Mouse (Mus musculus) ovary, postnatal 14 days (tissue): ENCODE results near the gene Camk2n1.
A peak's percentile ranks its signal among the peaks of the same experiment; 100 is the strongest.

ENCODE experiments used
- DNase-seq: peaks from one replicate; pipeline ENCODE4 v3.0.0; 2022; ENCODE audit warnings: low spot score

Gene Camk2n1

GRCm38 (mm10) chr4:138447827-138448602 lies 6.1 kb upstream of the Camk2n1 start:
- no peak for DNase-seq

GRCm38 (mm10) chr4:138448872-138449615 lies 5.1 kb upstream of the Camk2n1 start:
- DNase-seq: no peak

- DNase-seq: no peak
Measured at GRCm38 (mm10) chr4:138449636-138450314, 4.3 kb upstream of the Camk2n1 start.

GRCm38 (mm10) chr4:138452306-138453096 lies 1.6 kb upstream of the Camk2n1 start:
- no peak for DNase-seq

GRCm38 (mm10) chr4:138453097-138453752 lies 889 bp upstream of the Camk2n1 start:
- DNase-seq: no peak

GRCm38 (mm10) chr4:138454571-138455140 lies 542 bp downstream of the Camk2n1 start:
- DNase-seq: no peak

GRCm38 (mm10) chr4:138455141-138455955 lies 1.2 kb downstream of the Camk2n1 start:
- DNase-seq: no peak

- DNase-seq: no peak
Measured at GRCm38 (mm10) chr4:138455956-138456341, 1.8 kb downstream of the Camk2n1 start.

GRCm38 (mm10) chr4:138456536-138456935 lies 2.4 kb downstream of the Camk2n1 start:
- no peak for DNase-seq

- no peak for DNase-seq
Measured at GRCm38 (mm10) chr4:138457091-138457490, 3.0 kb downstream of the Camk2n1 start.

- DNase-seq: no peak
Measured at GRCm38 (mm10) chr4:138458171-138458570, 4.1 kb downstream of the Camk2n1 start.

- DNase-seq: no peak
Measured at GRCm38 (mm10) chr4:138458735-138459440, 4.8 kb downstream of the Camk2n1 start.

GRCm38 (mm10) chr4:138459775-138460174 lies 5.7 kb downstream of the Camk2n1 start:
- DNase-seq: no peak

GRCm38 (mm10) chr4:138460910-138461309 lies 6.8 kb downstream of the Camk2n1 start:
- no peak for DNase-seq

GRCm38 (mm10) chr4:138461471-138461870 lies 7.4 kb downstream of the Camk2n1 start:
- no peak for DNase-seq

GRCm38 (mm10) chr4:138462971-138463831 lies 9.1 kb downstream of the Camk2n1 start:
- DNase-seq: no peak

- DNase-seq: peak; percentile 79
Measured at GRCm38 (mm10) chr4:138463832-138464487, 9.8 kb downstream of the Camk2n1 start.
